Mouse (Mus musculus): ENCODE data around the gene Plppr3. TPM values are rescaled to one million over a fixed set of nuclear protein-coding genes. Genes with fewer than 3 reads are reported as not detected.

The Plppr3 gene
- polyA plus RNA-seq, 1 experiment from 2014 or later: 9.4 TPM

- Histone ChIP-seq H3K27me3 (ENCODE audit: control insufficient read depth, insufficient read depth, low read length) (no peaks in the 10 kb centered on the region), H3K4me2 (ENCODE audit: low read length) (no peak within 1 kb of the TSS), H3K9me3 (ENCODE audit: control insufficient read depth, low read length) (no peaks in the 10 kb centered on the region), H3K9ac (ENCODE audit: low read length) (no peak within 1 kb of the TSS), H3K27ac (replicated peaks in 1 of 2; ENCODE audit: control insufficient read depth in 1 of 2, insufficient read depth in 1 of 2, low read depth in 2 of 2, low read length in 2 of 2) (no peak within 1 kb of the TSS), H3K36me3 (ENCODE audit: control insufficient read depth, insufficient read depth, low read length) (peaks cover 27% of the 10 kb centered on the region), H3K4me1 (ENCODE audit: control insufficient read depth in 2 of 2, insufficient read depth in 2 of 2, low read length in 2 of 2) (peaks cover 5 to 16% of the 10 kb centered on the region in 2 experiments; a peak in 3 of 4 replicates), H3K4me3 (ENCODE audit: control insufficient read depth in 1 of 2, insufficient read depth in 1 of 2, low read depth in 1 of 2, low read length in 2 of 2) (no peak within 1 kb of the TSS)
- WGBS: 66% methylated on average over 11 of the region's 11 CpGs
- no peak for ATAC-seq (ENCODE audit: insufficient number of reproducible peaks, insufficient read depth, low FRiP score, low read depth)
Observed at GRCm38 (mm10) chr10:79820782-79821181, 53.7 kb downstream of the Plppr3 start, which contains the start of gene Misp. TSS of gene Misp (plus strand) at chr10:79820989.

- no peaks in the 10 kb centered on the region for H3K9me3 ChIP-seq (ENCODE audit: control insufficient read depth, low read length)
- no peak overlapping the region for H3K4me3 ChIP-seq (ENCODE audit: control insufficient read depth in 1 of 2, insufficient read depth in 1 of 2, low read depth in 1 of 2, low read length in 2 of 2)
- no peak for ATAC-seq (ENCODE audit: insufficient number of reproducible peaks, insufficient read depth, low FRiP score, low read depth)
- no peak overlapping the region for H3K9ac ChIP-seq (ENCODE audit: low read length)
- H3K4me2 ChIP-seq (ENCODE audit: low read length): no peak overlapping the region
- H3K27me3 ChIP-seq (ENCODE audit: control insufficient read depth, insufficient read depth, low read length): no peaks in the 10 kb centered on the region
- H3K27ac ChIP-seq (replicated peaks in 1 of 2; ENCODE audit: control insufficient read depth in 1 of 2, insufficient read depth in 1 of 2, low read depth in 2 of 2, low read length in 2 of 2): no peak overlapping the region
- H3K36me3 ChIP-seq (ENCODE audit: control insufficient read depth, insufficient read depth, low read length): peaks cover 31% of the 10 kb centered on the region
- peaks cover 5 to 16% of the 10 kb centered on the region in 2 experiments; a peak in 3 of 4 replicates for H3K4me1 ChIP-seq (ENCODE audit: control insufficient read depth in 2 of 2, insufficient read depth in 2 of 2, low read length in 2 of 2)
- WGBS: 81% methylated on average over 8 of the region's 8 CpGs
Observed at GRCm38 (mm10) chr10:79820277-79820676, 54.2 kb downstream of the Plppr3 start.

- WGBS: 89% methylated on average over 17 of the region's 17 CpGs
- no peak for ATAC-seq (ENCODE audit: insufficient number of reproducible peaks, insufficient read depth, low FRiP score, low read depth)
- peaks cover 34% of the 10 kb centered on the region for H3K36me3 ChIP-seq (ENCODE audit: control insufficient read depth, insufficient read depth, low read length)
- H3K9ac ChIP-seq (ENCODE audit: low read length): no peak overlapping the region
- H3K4me2 ChIP-seq (ENCODE audit: low read length): no peak overlapping the region
- no peak overlapping the region for H3K4me3 ChIP-seq (ENCODE audit: control insufficient read depth in 1 of 2, insufficient read depth in 1 of 2, low read depth in 1 of 2, low read length in 2 of 2)
- no peaks in the 10 kb centered on the region for H3K27me3 ChIP-seq (ENCODE audit: control insufficient read depth, insufficient read depth, low read length)
- peaks cover 3 to 14% of the 10 kb centered on the region in 2 experiments; a peak in 3 of 4 replicates for H3K4me1 ChIP-seq (ENCODE audit: control insufficient read depth in 2 of 2, insufficient read depth in 2 of 2, low read length in 2 of 2)
- H3K27ac ChIP-seq (replicated peaks in 1 of 2; ENCODE audit: control insufficient read depth in 1 of 2, insufficient read depth in 1 of 2, low read depth in 2 of 2, low read length in 2 of 2): no peak overlapping the region
- no peaks in the 10 kb centered on the region for H3K9me3 ChIP-seq (ENCODE audit: control insufficient read depth, low read length)
Observed at GRCm38 (mm10) chr10:79819606-79820005, 54.8 kb downstream of the Plppr3 start.

GRCm38 (mm10) chr10:79818225-79818624 is 56.2 kb downstream of the Plppr3 start:
- no peak overlapping the region for H3K4me3 ChIP-seq (ENCODE audit: control insufficient read depth in 1 of 2, insufficient read depth in 1 of 2, low read depth in 1 of 2, low read length in 2 of 2)
- ATAC-seq (ENCODE audit: insufficient number of reproducible peaks, insufficient read depth, low FRiP score, low read depth): no peak
- H3K27me3 ChIP-seq (ENCODE audit: control insufficient read depth, insufficient read depth, low read length): no peaks in the 10 kb centered on the region
- peaks cover 34% of the 10 kb centered on the region for H3K36me3 ChIP-seq (ENCODE audit: control insufficient read depth, insufficient read depth, low read length)
- peaks cover 0 to 5% of the 10 kb centered on the region in 2 experiments; a peak in 1 of 4 replicates for H3K4me1 ChIP-seq (ENCODE audit: control insufficient read depth in 2 of 2, insufficient read depth in 2 of 2, low read length in 2 of 2)
- no peaks in the 10 kb centered on the region for H3K9me3 ChIP-seq (ENCODE audit: control insufficient read depth, low read length)
- no peak overlapping the region for H3K9ac ChIP-seq (ENCODE audit: low read length)
- 66% methylated on average over 4 of the region's 4 CpGs for WGBS
- no peak overlapping the region for H3K4me2 ChIP-seq (ENCODE audit: low read length)
- H3K27ac ChIP-seq (replicated peaks in 1 of 2; ENCODE audit: control insufficient read depth in 1 of 2, insufficient read depth in 1 of 2, low read depth in 2 of 2, low read length in 2 of 2): no peak overlapping the region

GRCm38 (mm10) chr10:79817111-79817510 is 57.3 kb downstream of the Plppr3 start:
- Histone ChIP-seq H3K4me3 (ENCODE audit: control insufficient read depth in 1 of 2, insufficient read depth in 1 of 2, low read depth in 1 of 2, low read length in 2 of 2) (no peak overlapping the region), H3K9me3 (ENCODE audit: control insufficient read depth, low read length) (no peaks in the 10 kb centered on the region), H3K36me3 (ENCODE audit: control insufficient read depth, insufficient read depth, low read length) (peaks cover 43% of the 10 kb centered on the region), H3K27me3 (ENCODE audit: control insufficient read depth, insufficient read depth, low read length) (no peaks in the 10 kb centered on the region), H3K4me2 (ENCODE audit: low read length) (no peak overlapping the region), H3K9ac (ENCODE audit: low read length) (no peak overlapping the region), H3K4me1 (ENCODE audit: control insufficient read depth in 2 of 2, insufficient read depth in 2 of 2, low read length in 2 of 2) (no peaks in the 10 kb centered on the region), H3K27ac (replicated peaks in 1 of 2; ENCODE audit: control insufficient read depth in 1 of 2, insufficient read depth in 1 of 2, low read depth in 2 of 2, low read length in 2 of 2) (no peak overlapping the region)
- no peak for ATAC-seq (ENCODE audit: insufficient number of reproducible peaks, insufficient read depth, low FRiP score, low read depth)
- WGBS: 76% methylated on average over 2 of the region's 2 CpGs

- H3K4me3 ChIP-seq (ENCODE audit: control insufficient read depth in 1 of 2, insufficient read depth in 1 of 2, low read depth in 1 of 2, low read length in 2 of 2): no peak overlapping the region
- no peaks in the 10 kb centered on the region for H3K4me1 ChIP-seq (ENCODE audit: control insufficient read depth in 2 of 2, insufficient read depth in 2 of 2, low read length in 2 of 2)
- H3K4me2 ChIP-seq (ENCODE audit: low read length): no peak overlapping the region
- H3K27ac ChIP-seq (replicated peaks in 1 of 2; ENCODE audit: control insufficient read depth in 1 of 2, insufficient read depth in 1 of 2, low read depth in 2 of 2, low read length in 2 of 2): no peak overlapping the region
- H3K27me3 ChIP-seq (ENCODE audit: control insufficient read depth, insufficient read depth, low read length): no peaks in the 10 kb centered on the region
- ATAC-seq (ENCODE audit: insufficient number of reproducible peaks, insufficient read depth, low FRiP score, low read depth): no peak
- 82% methylated on average over 12 of the region's 12 CpGs for WGBS
- peaks cover 48% of the 10 kb centered on the region for H3K36me3 ChIP-seq (ENCODE audit: control insufficient read depth, insufficient read depth, low read length)
- H3K9ac ChIP-seq (ENCODE audit: low read length): no peak overlapping the region
- H3K9me3 ChIP-seq (ENCODE audit: control insufficient read depth, low read length): no peaks in the 10 kb centered on the region
Observed at GRCm38 (mm10) chr10:79815671-79816494, 58.6 kb downstream of the Plppr3 start.

GRCm38 (mm10) chr10:79814271-79814842 is 60.1 kb downstream of the Plppr3 start:
- Histone ChIP-seq H3K27ac (replicated peaks in 1 of 2; ENCODE audit: control insufficient read depth in 1 of 2, insufficient read depth in 1 of 2, low read depth in 2 of 2, low read length in 2 of 2) (no peak overlapping the region), H3K27me3 (ENCODE audit: control insufficient read depth, insufficient read depth, low read length) (no peaks in the 10 kb centered on the region), H3K4me3 (ENCODE audit: control insufficient read depth in 1 of 2, insufficient read depth in 1 of 2, low read depth in 1 of 2, low read length in 2 of 2) (no peak overlapping the region), H3K9me3 (ENCODE audit: control insufficient read depth, low read length) (no peaks in the 10 kb centered on the region), H3K4me1 (ENCODE audit: control insufficient read depth in 2 of 2, insufficient read depth in 2 of 2, low read length in 2 of 2) (no peaks in the 10 kb centered on the region), H3K9ac (ENCODE audit: low read length) (no peak overlapping the region), H3K36me3 (ENCODE audit: control insufficient read depth, insufficient read depth, low read length) (peaks cover 45% of the 10 kb centered on the region), H3K4me2 (ENCODE audit: low read length) (no peak overlapping the region)
- 77% methylated on average over 5 of the region's 5 CpGs for WGBS
- ATAC-seq (ENCODE audit: insufficient number of reproducible peaks, insufficient read depth, low FRiP score, low read depth): no peak

All from heart, embryonic 14.5 days (tissue).